Mouse (Mus musculus): ENCODE results near the gene Pus10. TPM values are rescaled to one million over a fixed set of nuclear protein-coding genes. Genes with fewer than 3 reads are reported as not detected.

The Pus10 gene
- polyA plus RNA-seq, 1 experiment, result 11.4 TPM

DNA sequence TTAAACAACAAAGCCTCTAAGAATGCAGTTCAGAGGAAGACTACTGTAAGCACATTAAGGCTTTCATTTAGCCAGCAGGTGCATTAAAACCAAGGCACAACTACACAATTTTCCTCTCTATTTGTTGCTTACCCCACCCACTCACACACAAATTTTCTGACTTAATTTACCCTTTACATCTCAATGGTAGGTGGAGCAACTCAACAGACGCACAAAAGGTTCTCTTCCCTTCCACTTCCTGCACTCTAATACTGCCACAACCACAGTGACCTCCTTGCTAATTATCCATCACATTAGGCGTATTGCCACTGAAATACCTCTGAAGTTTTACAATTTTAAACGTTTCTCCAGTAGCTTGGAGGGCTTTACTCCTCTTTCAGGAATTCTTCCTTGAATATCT lies 11.8 kb upstream of the Pus10 start:
- Histone ChIP-seq H3K4me1 (ENCODE audit: control insufficient read depth, insufficient read depth, low read length) (no peaks in the 10 kb centered on the region), H3K27me3 (ENCODE audit: control insufficient read depth, insufficient read depth, low read length) (no peaks in the 10 kb centered on the region), H3K4me3 (replicated peaks; ENCODE audit: insufficient read depth, low read depth, low read length) (no peak overlapping the region), H3K27ac (ENCODE audit: insufficient read depth, low read length) (no peak overlapping the region)
- 79% methylated on average over 3 of the region's 3 CpGs for WGBS
- DNase-seq, result no peak
- TF ChIP-seq POLR2A (IDR thresholded peaks at IDR 0.05; ENCODE audit: borderline replicate concordance, insufficient read depth, low read length), result no peak
- TF ChIP-seq CTCF (IDR thresholded peaks at IDR 0.05; ENCODE audit: borderline replicate concordance, insufficient read depth, low read depth, low read length), result no peak

- Histone ChIP-seq H3K27me3 (ENCODE audit: control insufficient read depth, insufficient read depth, low read length) (no peaks in the 10 kb centered on the region), H3K4me1 (ENCODE audit: control insufficient read depth, insufficient read depth, low read length) (no peaks in the 10 kb centered on the region), H3K4me3 (replicated peaks; ENCODE audit: insufficient read depth, low read depth, low read length) (no peak overlapping the region), H3K27ac (ENCODE audit: insufficient read depth, low read length) (no peak overlapping the region)
- DNase-seq, result no peak
- TF ChIP-seq POLR2A (IDR thresholded peaks at IDR 0.05; ENCODE audit: borderline replicate concordance, insufficient read depth, low read length), result no peak
- TF ChIP-seq CTCF (IDR thresholded peaks at IDR 0.05; ENCODE audit: borderline replicate concordance, insufficient read depth, low read depth, low read length), result no peak
- WGBS, result 62% methylated on average over 2 of the region's 2 CpGs
Observed at GRCm38 (mm10) chr11:23657791-23658190, 7.7 kb upstream of the Pus10 start.

- DNase-seq, result no peak
- Histone ChIP-seq H3K27me3 (ENCODE audit: control insufficient read depth, insufficient read depth, low read length) (no peaks in the 10 kb centered on the region), H3K4me3 (replicated peaks; ENCODE audit: insufficient read depth, low read depth, low read length) (no peak overlapping the region), H3K4me1 (ENCODE audit: control insufficient read depth, insufficient read depth, low read length) (peaks cover 2% of the 10 kb centered on the region; the same call in 1 of the 2 replicates), H3K27ac (ENCODE audit: insufficient read depth, low read length) (no peak overlapping the region)
- TF ChIP-seq CTCF (IDR thresholded peaks at IDR 0.05; ENCODE audit: borderline replicate concordance, insufficient read depth, low read depth, low read length), result no peak
Observed at GRCm38 (mm10) chr11:23664232-23664631, 1.2 kb upstream of the Pus10 start.

- peak; percentile 73 for TF ChIP-seq POLR2A (IDR thresholded peaks at IDR 0.05; ENCODE audit: borderline replicate concordance, insufficient read depth, low read length)
- no peak for TF ChIP-seq CTCF (IDR thresholded peaks at IDR 0.05; ENCODE audit: borderline replicate concordance, insufficient read depth, low read depth, low read length)
- H3K27me3 ChIP-seq (ENCODE audit: control insufficient read depth, insufficient read depth, low read length), result no peaks in the 10 kb centered on the region
- peak within 1 kb of the TSS; percentile 80 for H3K4me3 ChIP-seq (replicated peaks; ENCODE audit: insufficient read depth, low read depth, low read length)
- WGBS, result under 1% methylated on average over 49 of the region's 49 CpGs
- H3K27ac ChIP-seq (ENCODE audit: insufficient read depth, low read length), result peak within 1 kb of the TSS; percentile 62
- H3K4me1 ChIP-seq (ENCODE audit: control insufficient read depth, insufficient read depth, low read length), result peaks cover 2% of the 10 kb centered on the region; the same call in 1 of the 2 replicates
- DNase-seq, result peak; percentile 91 to 92
Observed at GRCm38 (mm10) chr11:23665798-23666501, 476 bp downstream of the Pus10 start, which contains the start of gene Pex13. TSS of gene Pex13 (minus strand) at chr11:23665959.

DNA sequence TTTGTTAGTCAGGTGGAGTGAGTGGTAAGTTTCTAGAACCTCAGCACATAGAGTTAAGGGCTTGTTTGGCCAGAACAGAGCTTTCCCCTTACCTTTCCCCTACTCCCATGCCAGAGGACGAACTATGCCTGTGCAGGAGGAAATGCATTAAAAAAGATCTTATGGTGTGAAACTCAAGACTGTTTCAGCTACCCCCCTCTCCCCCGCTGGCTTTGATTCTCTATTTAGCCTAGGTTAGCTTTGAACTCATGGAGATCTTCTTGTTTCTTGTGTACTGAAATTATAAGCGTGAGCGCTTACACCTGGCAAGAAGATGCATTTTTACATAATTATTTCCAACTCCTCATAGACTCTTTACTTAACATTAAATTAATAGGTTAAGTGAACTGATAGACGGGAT lies 1.1 kb downstream of the Pus10 start:
- no peak for TF ChIP-seq POLR2A (IDR thresholded peaks at IDR 0.05; ENCODE audit: borderline replicate concordance, insufficient read depth, low read length)
- no peak for TF ChIP-seq CTCF (IDR thresholded peaks at IDR 0.05; ENCODE audit: borderline replicate concordance, insufficient read depth, low read depth, low read length)
- Histone ChIP-seq H3K4me1 (ENCODE audit: control insufficient read depth, insufficient read depth, low read length) (peaks cover 2% of the 10 kb centered on the region; the same call in 1 of the 2 replicates), H3K27ac (ENCODE audit: insufficient read depth, low read length) (0 out of 2 replicates have a peak overlapping the region, but pooled peaks have one; percentile 62), H3K4me3 (replicated peaks; ENCODE audit: insufficient read depth, low read depth, low read length) (peak overlapping the region; percentile 80), H3K27me3 (ENCODE audit: control insufficient read depth, insufficient read depth, low read length) (no peaks in the 10 kb centered on the region)
- DNase-seq, result no peak
- 2% methylated on average over 5 of the region's 5 CpGs for WGBS

DNA sequence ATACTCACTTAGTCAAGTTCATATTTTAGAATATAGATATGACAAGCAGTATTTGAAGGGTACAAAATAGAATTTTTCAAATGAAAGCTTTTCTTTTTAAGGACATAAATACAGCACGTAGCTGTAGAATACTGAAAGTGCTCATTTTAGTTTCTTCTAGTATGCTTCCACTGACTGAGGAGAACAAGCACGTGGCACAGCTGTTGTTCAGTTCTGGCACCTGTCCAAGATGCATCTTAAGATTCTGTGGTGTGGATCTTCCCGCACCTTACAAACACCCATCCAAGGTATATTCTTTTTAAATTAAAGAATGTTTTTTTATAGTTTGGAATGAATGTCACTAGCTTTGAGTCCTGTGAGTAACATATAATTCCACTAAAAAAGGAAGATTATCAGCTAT lies 1.7 kb downstream of the Pus10 start:
- TF ChIP-seq POLR2A (IDR thresholded peaks at IDR 0.05; ENCODE audit: borderline replicate concordance, insufficient read depth, low read length), result no peak
- no peak for TF ChIP-seq CTCF (IDR thresholded peaks at IDR 0.05; ENCODE audit: borderline replicate concordance, insufficient read depth, low read depth, low read length)
- 6% methylated on average over 3 of the region's 3 CpGs for WGBS
- Histone ChIP-seq H3K27ac (ENCODE audit: insufficient read depth, low read length) (no peak overlapping the region), H3K4me3 (replicated peaks; ENCODE audit: insufficient read depth, low read depth, low read length) (no peak overlapping the region), H3K27me3 (ENCODE audit: control insufficient read depth, insufficient read depth, low read length) (no peaks in the 10 kb centered on the region), H3K4me1 (ENCODE audit: control insufficient read depth, insufficient read depth, low read length) (peaks cover 2% of the 10 kb centered on the region; the same call in 1 of the 2 replicates)
- peak in 1 of 2 experiments; percentile 15 for DNase-seq

- no peak for DNase-seq
- Histone ChIP-seq H3K4me3 (replicated peaks; ENCODE audit: insufficient read depth, low read depth, low read length) (no peak overlapping the region), H3K27ac (ENCODE audit: insufficient read depth, low read length) (no peak overlapping the region), H3K4me1 (ENCODE audit: control insufficient read depth, insufficient read depth, low read length) (no peaks in the 10 kb centered on the region), H3K27me3 (ENCODE audit: control insufficient read depth, insufficient read depth, low read length) (no peaks in the 10 kb centered on the region)
- TF ChIP-seq POLR2A (IDR thresholded peaks at IDR 0.05; ENCODE audit: borderline replicate concordance, insufficient read depth, low read length), result no peak
- TF ChIP-seq CTCF (IDR thresholded peaks at IDR 0.05; ENCODE audit: borderline replicate concordance, insufficient read depth, low read depth, low read length), result no peak
- 89% methylated on average over 4 of the region's 4 CpGs for WGBS
Observed at GRCm38 (mm10) chr11:23672256-23672749, 6.8 kb downstream of the Pus10 start.

GRCm38 (mm10) chr11:23676100-23676499 lies 10.6 kb downstream of the Pus10 start:
- Histone ChIP-seq H3K27me3 (ENCODE audit: control insufficient read depth, insufficient read depth, low read length) (no peaks in the 10 kb centered on the region), H3K4me3 (replicated peaks; ENCODE audit: insufficient read depth, low read depth, low read length) (no peak overlapping the region), H3K27ac (ENCODE audit: insufficient read depth, low read length) (no peak overlapping the region), H3K4me1 (ENCODE audit: control insufficient read depth, insufficient read depth, low read length) (no peaks in the 10 kb centered on the region)
- TF ChIP-seq CTCF (IDR thresholded peaks at IDR 0.05; ENCODE audit: borderline replicate concordance, insufficient read depth, low read depth, low read length), result no peak
- no peak for TF ChIP-seq POLR2A (IDR thresholded peaks at IDR 0.05; ENCODE audit: borderline replicate concordance, insufficient read depth, low read length)
- DNase-seq, result no peak
- 84% methylated on average over 5 of the region's 5 CpGs for WGBS

All from cerebellum, adult 2 months (tissue).